Mouse (Mus musculus): ENCODE measurements around the gene Art3. TPM values are rescaled to one million over a fixed set of nuclear protein-coding genes. Genes with fewer than 3 reads are reported as not detected.

The Art3 gene
- polyA plus RNA-seq, 1 experiment from 2014 or later = 12.6 TPM

- no peak overlapping the region for H3K4me2 ChIP-seq (ENCODE audit: low read depth, low read length)
- H3K27ac ChIP-seq (ENCODE audit: low read length) = no peak overlapping the region
- peaks cover 25% of the 10 kb centered on the region for H3K27me3 ChIP-seq (ENCODE audit: control insufficient read depth, insufficient read depth, low read depth, low read length)
- 71% methylated on average over 6 of the region's 6 CpGs for WGBS
- no peak overlapping the region for H3K9ac ChIP-seq (ENCODE audit: low read length)
- ATAC-seq (ENCODE audit: low read depth) = no peak
- no peaks in the 10 kb centered on the region; the same call in 1 of the 2 replicates for H3K4me1 ChIP-seq (replicated peaks; ENCODE audit: control insufficient read depth, insufficient read depth, low read length)
- H3K4me3 ChIP-seq (ENCODE audit: low read length) = no peak overlapping the region
- no peaks in the 10 kb centered on the region for H3K9me3 ChIP-seq (ENCODE audit: control insufficient read depth, low read length)
- no peaks in the 10 kb centered on the region for H3K36me3 ChIP-seq (ENCODE audit: control insufficient read depth, insufficient read depth, low read length)
Measured at GRCm38 (mm10) chr5:92396476-92396875, 64.8 kb downstream of the Art3 start.

- Histone ChIP-seq H3K27me3 (ENCODE audit: control insufficient read depth, insufficient read depth, low read depth, low read length) (peaks cover 10% of the 10 kb centered on the region), H3K4me1 (replicated peaks; ENCODE audit: control insufficient read depth, insufficient read depth, low read length) (no peaks in the 10 kb centered on the region), H3K36me3 (ENCODE audit: control insufficient read depth, insufficient read depth, low read length) (no peaks in the 10 kb centered on the region), H3K27ac (ENCODE audit: low read length) (no peak overlapping the region), H3K4me3 (ENCODE audit: low read length) (no peak overlapping the region), H3K9me3 (ENCODE audit: control insufficient read depth, low read length) (no peaks in the 10 kb centered on the region), H3K9ac (ENCODE audit: low read length) (no peak overlapping the region), H3K4me2 (ENCODE audit: low read depth, low read length) (no peak overlapping the region)
- peak; percentile 88 for ATAC-seq (ENCODE audit: low read depth)
- WGBS = 24% methylated on average over 5 of the region's 5 CpGs
Measured at GRCm38 (mm10) chr5:92398153-92398552, 66.5 kb downstream of the Art3 start.

DNA sequence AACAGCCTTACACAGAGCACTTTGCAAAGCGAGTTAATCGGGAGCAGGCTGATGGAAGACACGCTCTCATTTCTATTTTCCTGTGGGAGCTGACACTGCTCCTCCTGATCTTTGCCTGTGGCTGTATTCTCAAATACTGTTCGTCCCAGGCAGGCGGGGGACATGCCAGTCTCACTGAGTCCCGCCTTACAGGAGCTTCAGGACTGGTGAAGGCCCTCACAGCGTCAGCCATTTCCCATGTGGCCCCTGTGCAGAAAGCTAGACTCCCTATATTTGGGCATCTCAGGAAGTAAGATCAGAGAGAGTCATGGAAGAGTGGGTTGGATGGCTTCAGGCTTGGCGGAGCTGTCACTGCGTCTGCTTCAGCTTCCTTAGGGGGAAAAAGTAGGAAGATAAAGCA lies 71.2 kb downstream of the Art3 start:
- H3K9ac ChIP-seq (ENCODE audit: low read length) = no peak overlapping the region
- H3K4me2 ChIP-seq (ENCODE audit: low read depth, low read length) = no peak overlapping the region
- no peaks in the 10 kb centered on the region for H3K9me3 ChIP-seq (ENCODE audit: control insufficient read depth, low read length)
- no peaks in the 10 kb centered on the region for H3K27me3 ChIP-seq (ENCODE audit: control insufficient read depth, insufficient read depth, low read depth, low read length)
- H3K27ac ChIP-seq (ENCODE audit: low read length) = no peak overlapping the region
- ATAC-seq (ENCODE audit: low read depth) = no peak
- 69% methylated on average over 9 of the region's 9 CpGs for WGBS
- no peaks in the 10 kb centered on the region for H3K36me3 ChIP-seq (ENCODE audit: control insufficient read depth, insufficient read depth, low read length)
- H3K4me3 ChIP-seq (ENCODE audit: low read length) = no peak overlapping the region
- no peaks in the 10 kb centered on the region for H3K4me1 ChIP-seq (replicated peaks; ENCODE audit: control insufficient read depth, insufficient read depth, low read length)

DNA sequence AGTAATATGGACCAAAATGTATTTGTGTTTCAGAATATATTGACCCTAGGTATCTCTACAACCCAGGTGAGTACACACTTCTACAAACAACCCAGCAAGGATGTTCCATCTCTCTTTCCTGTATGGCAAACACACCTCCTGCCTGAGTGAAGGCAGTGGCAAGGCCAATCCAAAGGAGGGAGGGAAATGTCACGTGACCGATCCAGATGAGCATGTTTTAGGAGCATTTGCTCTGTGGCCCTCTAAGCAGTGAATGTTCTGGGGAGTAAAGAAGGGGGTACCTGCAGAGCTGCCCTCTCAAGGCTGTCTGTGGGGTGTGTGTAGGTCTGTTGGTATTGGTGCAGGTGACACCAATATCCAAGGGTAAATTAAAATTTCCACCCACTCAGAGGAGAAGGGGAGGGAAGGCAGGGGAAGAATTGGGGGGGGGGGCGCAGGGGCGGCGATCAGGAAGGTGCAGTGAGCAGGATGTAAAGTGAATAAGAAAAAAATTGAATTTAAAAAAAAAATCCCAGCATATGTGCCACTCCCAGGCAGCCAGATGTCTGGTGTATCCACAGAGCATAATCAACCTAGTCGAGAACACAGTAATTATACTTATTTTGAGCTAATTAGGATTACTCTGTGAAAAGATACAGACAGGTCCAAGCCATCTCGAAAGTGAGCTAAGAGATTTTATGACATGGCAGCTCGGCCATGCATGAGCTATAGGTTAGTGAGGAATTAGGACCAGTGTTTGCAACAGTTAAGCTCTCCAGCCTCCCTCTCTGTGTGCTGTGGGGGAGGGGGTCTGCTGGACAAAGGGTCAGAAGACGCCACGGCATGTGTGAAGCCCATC lies 72.2 kb downstream of the Art3 start:
- Histone ChIP-seq H3K4me3 (ENCODE audit: low read length) (no peak overlapping the region), H3K27me3 (ENCODE audit: control insufficient read depth, insufficient read depth, low read depth, low read length) (no peaks in the 10 kb centered on the region), H3K36me3 (ENCODE audit: control insufficient read depth, insufficient read depth, low read length) (no peaks in the 10 kb centered on the region), H3K27ac (ENCODE audit: low read length) (no peak overlapping the region), H3K4me2 (ENCODE audit: low read depth, low read length) (no peak overlapping the region), H3K9ac (ENCODE audit: low read length) (no peak overlapping the region), H3K9me3 (ENCODE audit: control insufficient read depth, low read length) (no peaks in the 10 kb centered on the region), H3K4me1 (replicated peaks; ENCODE audit: control insufficient read depth, insufficient read depth, low read length) (no peaks in the 10 kb centered on the region)
- ATAC-seq (ENCODE audit: low read depth) = no peak
- WGBS = 59% methylated on average over 9 of the region's 10 CpGs

DNA sequence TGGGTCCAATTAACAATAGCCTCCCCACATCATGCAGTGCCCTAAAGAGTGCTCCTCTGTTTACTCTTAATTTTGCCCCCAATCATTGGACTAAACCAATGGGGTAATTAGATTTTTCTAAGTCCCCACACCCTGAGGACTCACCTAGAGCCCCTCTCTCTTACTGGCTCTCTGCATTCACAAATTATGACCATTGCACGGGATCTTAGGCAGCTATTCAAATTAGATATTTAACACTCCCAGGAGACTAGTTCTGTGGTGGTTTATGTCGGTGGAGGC lies 72.7 kb downstream of the Art3 start:
- ATAC-seq (ENCODE audit: low read depth) = no peak
- no peaks in the 10 kb centered on the region for H3K27me3 ChIP-seq (ENCODE audit: control insufficient read depth, insufficient read depth, low read depth, low read length)
- H3K4me1 ChIP-seq (replicated peaks; ENCODE audit: control insufficient read depth, insufficient read depth, low read length) = no peaks in the 10 kb centered on the region
- H3K9me3 ChIP-seq (ENCODE audit: control insufficient read depth, low read length) = no peaks in the 10 kb centered on the region
- H3K9ac ChIP-seq (ENCODE audit: low read length) = no peak overlapping the region
- H3K4me2 ChIP-seq (ENCODE audit: low read depth, low read length) = no peak overlapping the region
- H3K27ac ChIP-seq (ENCODE audit: low read length) = no peak overlapping the region
- WGBS = 42% methylated on average over 2 of the region's 2 CpGs
- H3K36me3 ChIP-seq (ENCODE audit: control insufficient read depth, insufficient read depth, low read length) = no peaks in the 10 kb centered on the region
- H3K4me3 ChIP-seq (ENCODE audit: low read length) = no peak overlapping the region

GRCm38 (mm10) chr5:92409361-92410155 lies 77.9 kb downstream of the Art3 start:
- H3K4me1 ChIP-seq (replicated peaks; ENCODE audit: control insufficient read depth, insufficient read depth, low read length) = no peaks in the 10 kb centered on the region
- WGBS = 64% methylated on average over 9 of the region's 9 CpGs
- no peak overlapping the region for H3K4me3 ChIP-seq (ENCODE audit: low read length)
- H3K36me3 ChIP-seq (ENCODE audit: control insufficient read depth, insufficient read depth, low read length) = peaks cover under 1% of the 10 kb centered on the region; the same call in 1 of the 2 replicates
- H3K4me2 ChIP-seq (ENCODE audit: low read depth, low read length) = no peak overlapping the region
- H3K9me3 ChIP-seq (ENCODE audit: control insufficient read depth, low read length) = no peaks in the 10 kb centered on the region
- no peak for ATAC-seq (ENCODE audit: low read depth)
- H3K9ac ChIP-seq (ENCODE audit: low read length) = no peak overlapping the region
- no peaks in the 10 kb centered on the region for H3K27me3 ChIP-seq (ENCODE audit: control insufficient read depth, insufficient read depth, low read depth, low read length)
- no peak overlapping the region for H3K27ac ChIP-seq (ENCODE audit: low read length)

GRCm38 (mm10) chr5:92410486-92410885 lies 78.9 kb downstream of the Art3 start:
- Histone ChIP-seq H3K4me3 (ENCODE audit: low read length) (no peak overlapping the region), H3K36me3 (ENCODE audit: control insufficient read depth, insufficient read depth, low read length) (peaks cover 5% of the 10 kb centered on the region; the same call in 1 of the 2 replicates), H3K4me1 (replicated peaks; ENCODE audit: control insufficient read depth, insufficient read depth, low read length) (no peaks in the 10 kb centered on the region), H3K27ac (ENCODE audit: low read length) (no peak overlapping the region), H3K4me2 (ENCODE audit: low read depth, low read length) (no peak overlapping the region), H3K9ac (ENCODE audit: low read length) (no peak overlapping the region), H3K9me3 (ENCODE audit: control insufficient read depth, low read length) (no peaks in the 10 kb centered on the region), H3K27me3 (ENCODE audit: control insufficient read depth, insufficient read depth, low read depth, low read length) (no peaks in the 10 kb centered on the region)
- ATAC-seq (ENCODE audit: low read depth) = no peak
- WGBS = 86% methylated on average over 5 of the region's 5 CpGs

DNA sequence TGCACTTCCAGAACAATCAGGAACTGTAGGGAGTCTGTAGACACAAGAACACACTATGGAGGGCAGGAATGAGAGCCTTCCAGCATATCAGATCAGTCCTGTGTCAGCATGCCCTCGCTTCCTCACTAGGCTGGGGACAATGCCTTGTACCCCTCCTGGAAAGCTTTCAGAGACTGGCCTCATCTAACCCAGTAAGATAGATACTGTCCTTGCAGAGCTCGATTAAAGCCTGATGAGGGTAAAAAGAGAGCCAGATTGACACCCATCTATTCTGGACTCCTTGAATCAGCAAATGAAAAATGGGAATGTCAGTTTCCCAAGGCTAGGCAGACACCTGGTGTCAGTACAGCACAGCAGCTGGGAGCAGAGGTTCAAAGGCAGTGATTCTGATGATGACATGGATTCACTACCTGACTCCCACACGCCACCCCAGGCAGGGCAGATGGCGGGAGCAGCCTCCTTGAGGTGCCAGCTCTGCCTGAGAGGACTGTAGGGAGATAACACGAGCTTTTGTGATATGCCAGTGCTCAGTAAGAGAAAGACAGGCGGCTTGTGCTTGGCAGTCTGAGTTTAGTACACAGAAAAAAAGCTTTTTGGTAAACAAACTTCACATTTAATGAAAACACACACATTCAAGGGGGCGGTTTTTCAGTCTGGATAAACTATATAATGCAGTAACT lies 80.0 kb downstream of the Art3 start:
- Histone ChIP-seq H3K27ac (ENCODE audit: low read length) (no peak overlapping the region), H3K4me3 (ENCODE audit: low read length) (no peak overlapping the region), H3K4me1 (replicated peaks; ENCODE audit: control insufficient read depth, insufficient read depth, low read length) (no peaks in the 10 kb centered on the region), H3K4me2 (ENCODE audit: low read depth, low read length) (no peak overlapping the region), H3K36me3 (ENCODE audit: control insufficient read depth, insufficient read depth, low read length) (peaks cover 6% of the 10 kb centered on the region; the same call in 1 of the 2 replicates), H3K9me3 (ENCODE audit: control insufficient read depth, low read length) (no peaks in the 10 kb centered on the region), H3K9ac (ENCODE audit: low read length) (no peak overlapping the region), H3K27me3 (ENCODE audit: control insufficient read depth, insufficient read depth, low read depth, low read length) (no peaks in the 10 kb centered on the region)
- 53% methylated on average over 7 of the region's 7 CpGs for WGBS
- no peak for ATAC-seq (ENCODE audit: low read depth)
